Mouse (Mus musculus) testis, adult 2 months (tissue): ENCODE results near the gene Msmb. TPM values are rescaled to one million over a fixed set of nuclear protein-coding genes. Genes with fewer than 3 reads are reported as not detected.

Source experiments
- H3K27ac ChIP-seq: fragments of 200-500 bp; 2 replicates; pipeline ENCODE4 v1.5.1; 2012; ENCODE audit warnings: low read depth, low read length; ENCODE audit not compliant: control insufficient read depth, insufficient read depth
- H3K27me3 ChIP-seq: fragments of 200-500 bp; 2 replicates; pipeline ENCODE4 v1.6.1; 2012; ENCODE audit warnings: mild to moderate bottlenecking, low read length, moderate library complexity; ENCODE audit not compliant: control insufficient read depth, insufficient read depth
- H3K36me3 ChIP-seq: fragments of 200-500 bp; 2 replicates; pipeline ENCODE4 v1.6.1; 2012; ENCODE audit warnings: mild to moderate bottlenecking, low read length; ENCODE audit not compliant: control insufficient read depth, insufficient read depth
- H3K4me1 ChIP-seq: fragments of 200-500 bp; 2 replicates; pipeline ENCODE4 v1.6.1; 2012; ENCODE audit warnings: low read length; ENCODE audit not compliant: control insufficient read depth, insufficient read depth
- H3K4me3 ChIP-seq: fragments of 200-500 bp; 2 replicates; pipeline ENCODE4 v1.5.1; 2012; ENCODE audit warnings: low read depth, mild to moderate bottlenecking, low read length, moderate library complexity, mixed read lengths; ENCODE audit not compliant: control insufficient read depth
- CTCF ChIP-seq: fragments of 200-500 bp; IDR thresholded peaks from 2 replicates; pipeline ENCODE4 v1.5.1; 2012; ENCODE audit warnings: low read depth, mild to moderate bottlenecking, inconsistent platforms, low read length, moderate library complexity; ENCODE audit not compliant: control insufficient read depth, insufficient read depth, insufficient replicate concordance
- POLR2A ChIP-seq: fragments of 200-500 bp; IDR thresholded peaks from 2 replicates; pipeline ENCODE4 v1.6.1; 2012; ENCODE audit warnings: low read depth, mild to moderate bottlenecking, inconsistent platforms, low read length, moderate library complexity; ENCODE audit not compliant: control insufficient read depth
- polyA plus RNA-seq: library from polyadenylated mRNA; depleted of rRNA; stranded (reverse); fragments of >200 nt; gene quantifications from 2 replicates; pipeline ENCODE4 v1.2.3, GENCODE M21; 2012; rRNA removed

Gene Msmb
- polyA plus RNA-seq, 1 experiment: not detected

GRCm38 (mm10) chr14:32201354-32201753, 59.5 kb downstream of the Msmb start:
- peaks cover 2% of the 10 kb centered on the region; the same call in 1 of the 2 replicates for H3K4me1 ChIP-seq
- peak overlapping the region; percentile 63; the same call in 1 of the 2 replicates for H3K27ac ChIP-seq
- TF ChIP-seq CTCF: no peak

GRCm38 (mm10) chr14:32201791-32202451, 60.1 kb downstream of the Msmb start, which contains the start of the genes Timm23 and Parg:
Timm23 (minus strand) TSS chr14:32201898.
Parg (plus strand) TSS chr14:32201949.
- Histone ChIP-seq H3K27ac (peak within 1 kb of the TSS; percentile 81), H3K36me3 (no peaks in the 10 kb centered on the region; the same call in 1 of the 2 replicates), H3K4me3 (peak within 1 kb of the TSS; percentile 99), H3K4me1 (peaks cover 2% of the 10 kb centered on the region; the same call in 1 of the 2 replicates), H3K27me3 (no peaks in the 10 kb centered on the region)
- TF ChIP-seq POLR2A (no peak; the same call in 1 of the 2 replicates), CTCF (no peak)

More at GRCm38 (mm10) chr14:32201354-32201753, 59.5 kb downstream of the Msmb start:
- no peaks in the 10 kb centered on the region; the same call in 1 of the 2 replicates for H3K36me3 ChIP-seq
- no peaks in the 10 kb centered on the region for H3K27me3 ChIP-seq
- peak overlapping the region; percentile 99 for H3K4me3 ChIP-seq

Other genes with a start within 250 kb of the Msmb start
- gene Galnt15, start 113.0 kb upstream of the Msmb start, polyA plus RNA-seq: 0.26 and 0.65 TPM in 2 replicates
- 23.9 and 24.0 TPM in 2 replicates for gene Oxnad1, start 56.6 kb upstream of the Msmb start, polyA plus RNA-seq
- 149 and 193 TPM in 2 replicates for gene Dph3, start 56.3 kb upstream of the Msmb start, polyA plus RNA-seq
- gene Ncoa4, start 17.8 kb downstream of the Msmb start, polyA plus RNA-seq: 89.1 and 103 TPM in 2 replicates
- gene Timm23, start 59.9 kb downstream of the Msmb start, polyA plus RNA-seq: 146 and 154 TPM in 2 replicates
- 6.5 and 7.6 TPM in 2 replicates for gene Parg, start 59.9 kb downstream of the Msmb start, polyA plus RNA-seq
- gene Ogdhl, start 180.0 kb downstream of the Msmb start, polyA plus RNA-seq: 11.6 and 14.2 TPM in 2 replicates
- gene 1700024G13Rik, start 246.4 kb downstream of the Msmb start, polyA plus RNA-seq: 127 and 134 TPM in 2 replicates